Mouse (Mus musculus) forebrain, embryonic 13.5 days (tissue): ENCODE results near the gene Usp37. TPM values are rescaled to one million over a fixed set of nuclear protein-coding genes. Genes with fewer than 3 reads are reported as not detected.

ENCODE experiments used
- ATAC-seq: fragments of 200-750 bp; cut with Nextera tagmentation; 2 replicates; pipeline ENCODE4 v1.8.0; 2017
- H3K27ac ChIP-seq: fragments of 300-500 bp; sonication (generic); 2 replicates; pipeline ENCODE4 v1.5.1; 2015; ENCODE audit warnings: inconsistent platforms, mild to moderate bottlenecking, moderate library complexity
- H3K27me3 ChIP-seq: fragments of 300-500 bp; sonication (generic); 2 replicates; pipeline ENCODE4 v1.6.1; 2015; ENCODE audit warnings: mild to moderate bottlenecking, inconsistent platforms
- H3K36me3 ChIP-seq: fragments of 300-500 bp; sonication (generic); 2 replicates; pipeline ENCODE4 v1.6.1; 2015; ENCODE audit warnings: mild to moderate bottlenecking, inconsistent platforms; ENCODE audit not compliant: poor library complexity, severe bottlenecking
- H3K4me1 ChIP-seq: fragments of 300-500 bp; sonication (generic); 2 replicates; pipeline ENCODE4 v1.6.1; 2015; ENCODE audit warnings: inconsistent platforms
- H3K4me2 ChIP-seq: fragments of 300-500 bp; sonication (generic); 2 replicates; pipeline ENCODE4 v1.6.1; 2015; ENCODE audit warnings: inconsistent platforms, mild to moderate bottlenecking, moderate library complexity
- H3K4me3 ChIP-seq: fragments of 300-500 bp; sonication (generic); 2 replicates; pipeline ENCODE4 v1.5.1; 2015; ENCODE audit warnings: mild to moderate bottlenecking, inconsistent platforms
- H3K9ac ChIP-seq: fragments of 300-500 bp; sonication (generic); 2 replicates; pipeline ENCODE4 v1.6.1; 2015; ENCODE audit warnings: mild to moderate bottlenecking, inconsistent platforms
- H3K9me3 ChIP-seq: fragments of 300-500 bp; sonication (generic); replicated peaks from 2 replicates; pipeline ENCODE4 v1.6.1; 2016; ENCODE audit warnings: inconsistent platforms
- WGBS: fragments of 180-500 bp; shearing (Covaris S2); methylation state at CpG from one replicate; pipeline ENCODE4 v1.1.7; 2015; 5-methylcytosine and 5-hydroxymethylcytosine counted together
- polyA plus RNA-seq: library from polyadenylated mRNA; unstranded; fragments of >200 nt; fragmentation: Nextera tagmentation; extraction: Ambion mirVana; gene quantifications from 2 replicates; pipeline ENCODE4 v1.2.1, GENCODE M21; 2015

Usp37 gene
- polyA plus RNA-seq = 35.8 and 38.5 TPM in 2 replicates

DNA sequence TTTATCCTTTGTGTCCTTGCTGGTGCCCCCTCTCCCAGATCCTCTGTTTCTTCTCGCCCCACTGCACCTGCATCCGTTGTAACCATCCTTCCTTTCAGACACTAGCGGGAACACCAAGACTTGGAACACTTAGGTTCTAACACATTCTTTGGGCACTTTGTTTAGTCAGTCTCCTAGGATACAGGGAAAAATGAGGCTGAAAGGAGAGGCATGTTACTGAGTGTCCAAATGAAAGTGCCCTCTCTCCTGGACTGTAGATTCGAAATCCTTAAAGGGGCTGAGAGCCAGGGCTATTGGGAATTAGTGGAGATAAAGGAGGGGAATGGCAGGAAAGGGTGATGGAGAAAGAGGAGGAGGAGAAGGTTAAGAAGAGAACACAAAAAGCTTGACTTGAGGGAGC, at the start of gene Usp37:
Gene Usp37 (minus strand): TSS at position 101 of the 400 bp plus-strand sequence.
- Histone ChIP-seq H3K27me3 (no peaks in the 10 kb centered on the region), H3K36me3 (no peaks in the 10 kb centered on the region), H3K4me2 (peak within 1 kb of the TSS; percentile 41), H3K4me1 (peaks cover 13% of the 10 kb centered on the region), H3K9me3 (no peaks in the 10 kb centered on the region), H3K4me3 (no peak within 1 kb of the TSS), H3K9ac (no peak within 1 kb of the TSS), H3K27ac (no peak within 1 kb of the TSS)
- no peak for ATAC-seq
- WGBS = 40% methylated on average over 4 of the region's 4 CpGs

DNA sequence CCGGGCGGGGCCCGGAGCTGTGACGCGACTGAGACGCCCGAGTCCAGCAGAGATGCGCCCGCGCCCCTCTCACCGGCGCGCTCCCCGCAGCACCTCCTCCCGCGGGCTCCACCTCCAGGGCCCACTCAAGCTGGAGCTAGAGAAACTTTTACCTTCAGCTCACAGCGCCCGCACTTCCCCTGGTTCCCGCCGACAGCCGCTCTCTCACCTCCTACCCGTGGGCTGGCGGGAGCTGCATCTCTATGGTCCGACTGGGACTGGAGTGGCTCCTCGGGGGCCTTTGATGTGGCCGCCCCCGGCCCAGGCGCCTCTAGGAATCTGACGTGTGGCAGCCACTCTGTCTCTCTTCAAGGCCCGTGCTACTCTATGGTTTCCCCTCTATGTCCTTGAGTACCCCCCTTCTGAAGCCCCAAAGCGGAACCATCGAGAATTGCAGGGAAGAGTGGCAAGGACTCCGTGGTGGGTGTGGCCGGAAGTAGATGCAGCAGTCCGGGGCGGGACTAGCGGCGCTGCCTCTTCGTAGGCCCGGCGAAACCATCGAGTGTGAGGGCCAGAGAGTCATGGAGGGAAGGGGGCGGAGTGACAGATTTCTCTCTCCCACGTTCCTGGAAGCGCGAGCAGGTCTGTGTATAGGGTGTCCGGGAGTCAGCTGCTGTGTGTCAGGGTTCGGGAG, 43.8 kb upstream of the Usp37 start, which contains the start of the genes Zfp142 and Bcs1l:
Gene Zfp142 (minus strand): TSS at position 474 of the 673 bp plus-strand sequence.
Gene Bcs1l (plus strand): TSS at position 517 of the 673 bp plus-strand sequence.
- Histone ChIP-seq H3K27ac (peak within 1 kb of the TSS; percentile 88), H3K27me3 (no peaks in the 10 kb centered on the region), H3K4me2 (peak within 1 kb of the TSS; percentile 96), H3K9ac (peak within 1 kb of the TSS; percentile 88), H3K4me3 (peak within 1 kb of the TSS; percentile 85), H3K4me1 (peaks cover 32% of the 10 kb centered on the region), H3K36me3 (peaks cover 36% of the 10 kb centered on the region), H3K9me3 (no peaks in the 10 kb centered on the region)
- peak; percentile 99 for ATAC-seq
- WGBS = under 1% methylated on average over 48 of the region's 48 CpGs

DNA sequence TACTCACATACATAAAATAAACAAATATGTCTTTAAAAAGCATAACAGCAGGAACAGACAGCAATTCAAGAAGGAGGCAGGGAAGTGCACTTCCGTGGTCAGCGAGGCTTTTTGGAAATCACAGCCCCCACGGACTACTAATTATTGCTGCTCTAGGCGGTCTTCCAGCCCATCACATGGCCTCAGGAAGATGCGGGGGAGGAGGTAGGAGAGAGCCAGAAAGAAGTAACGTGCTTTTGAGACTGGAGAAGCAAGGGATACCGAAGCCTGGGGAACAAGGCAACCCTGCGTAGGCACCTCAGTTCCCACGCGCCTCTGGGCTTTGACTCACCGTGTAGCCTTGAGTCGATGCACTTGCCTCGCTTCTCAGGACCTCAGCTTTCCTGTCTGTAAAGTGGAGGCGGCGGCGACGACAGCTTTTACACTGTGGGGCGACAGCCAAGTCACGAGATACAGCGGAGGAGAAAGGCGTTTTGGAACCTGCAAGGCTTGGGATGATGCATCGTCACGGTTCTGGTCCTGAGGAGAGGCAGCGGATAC, 43.2 kb upstream of the Usp37 start:
- WGBS = under 1% methylated on average over 23 of the region's 24 CpGs
- Histone ChIP-seq H3K27ac (peak overlapping the region; percentile 88), H3K4me3 (peak overlapping the region; percentile 85), H3K4me1 (peaks cover 32% of the 10 kb centered on the region), H3K9ac (peak overlapping the region; percentile 88), H3K9me3 (no peaks in the 10 kb centered on the region), H3K36me3 (peaks cover 33% of the 10 kb centered on the region), H3K4me2 (peak overlapping the region; percentile 96), H3K27me3 (no peaks in the 10 kb centered on the region)
- ATAC-seq = no peak

DNA sequence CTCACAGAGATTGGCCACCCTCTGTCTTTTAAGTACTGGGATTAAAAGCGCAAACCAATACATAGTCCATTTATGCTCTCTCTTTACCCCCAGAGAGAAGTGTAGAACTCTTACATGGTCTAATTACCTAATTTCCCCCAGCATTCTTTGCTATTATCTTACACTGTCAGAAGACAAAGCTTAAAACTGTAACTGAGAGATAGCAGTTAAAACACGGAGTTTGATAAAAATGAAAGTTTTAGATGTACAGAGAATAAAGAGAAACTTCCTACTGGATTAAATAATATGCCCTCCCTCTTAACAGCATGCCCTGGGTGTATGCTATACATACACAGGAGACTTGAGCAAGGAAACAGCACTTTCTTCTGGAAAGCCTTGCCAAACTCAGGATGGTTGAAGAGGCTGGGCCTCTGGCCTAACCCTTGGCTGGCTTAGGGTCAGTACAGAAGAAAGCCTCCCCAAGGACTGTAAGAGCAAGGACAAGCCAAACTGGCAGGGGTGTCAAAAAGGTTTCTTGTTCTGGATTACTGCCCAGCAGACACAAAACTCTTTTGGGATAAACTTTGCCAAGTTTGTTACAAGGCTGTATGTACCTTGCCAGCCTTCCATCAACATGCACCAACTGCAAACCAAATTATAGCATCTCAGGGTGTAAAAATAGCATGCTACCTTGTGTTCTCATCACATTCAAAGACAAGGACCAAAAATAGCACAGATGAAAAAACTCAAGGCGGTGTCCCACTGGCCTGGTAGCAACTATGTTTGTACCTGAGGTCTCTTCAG, 40.7 kb upstream of the Usp37 start:
- no peak overlapping the region for H3K4me3 ChIP-seq
- no peak overlapping the region for H3K9ac ChIP-seq
- ATAC-seq = no peak
- H3K27ac ChIP-seq = no peak overlapping the region
- WGBS = 96% methylated on average over 3 of the region's 3 CpGs
- H3K9me3 ChIP-seq = no peaks in the 10 kb centered on the region
- peaks cover 32% of the 10 kb centered on the region for H3K4me1 ChIP-seq
- H3K4me2 ChIP-seq = no peak overlapping the region
- no peaks in the 10 kb centered on the region for H3K27me3 ChIP-seq
- peaks cover 18% of the 10 kb centered on the region for H3K36me3 ChIP-seq

DNA sequence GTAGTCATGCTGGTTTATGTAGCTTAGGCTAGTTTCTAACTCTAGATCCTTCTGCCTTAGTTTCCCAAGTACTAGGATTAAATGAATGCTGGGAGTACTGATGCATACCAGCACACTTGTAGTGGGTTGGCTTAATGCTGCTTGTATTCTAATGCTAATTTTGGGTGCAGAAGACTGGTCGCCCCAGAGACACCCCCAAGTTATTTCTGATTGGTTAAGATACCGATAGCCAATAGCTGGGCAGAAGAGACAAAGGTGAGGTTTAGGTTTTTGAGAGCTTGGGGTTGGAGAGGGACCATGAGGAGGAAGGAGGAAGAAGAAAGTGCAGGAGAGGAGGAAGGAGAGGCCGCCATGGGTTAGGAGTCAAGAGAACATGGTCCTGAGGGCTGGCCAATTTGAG, 38.5 kb upstream of the Usp37 start:
- Histone ChIP-seq H3K4me1 (peaks cover 22% of the 10 kb centered on the region), H3K4me3 (no peak overlapping the region), H3K4me2 (no peak overlapping the region), H3K27me3 (no peaks in the 10 kb centered on the region), H3K9ac (no peak overlapping the region), H3K27ac (no peak overlapping the region), H3K9me3 (no peaks in the 10 kb centered on the region), H3K36me3 (peaks cover 38% of the 10 kb centered on the region)
- 73% methylated on average over 3 of the region's 3 CpGs for WGBS
- ATAC-seq = no peak

DNA sequence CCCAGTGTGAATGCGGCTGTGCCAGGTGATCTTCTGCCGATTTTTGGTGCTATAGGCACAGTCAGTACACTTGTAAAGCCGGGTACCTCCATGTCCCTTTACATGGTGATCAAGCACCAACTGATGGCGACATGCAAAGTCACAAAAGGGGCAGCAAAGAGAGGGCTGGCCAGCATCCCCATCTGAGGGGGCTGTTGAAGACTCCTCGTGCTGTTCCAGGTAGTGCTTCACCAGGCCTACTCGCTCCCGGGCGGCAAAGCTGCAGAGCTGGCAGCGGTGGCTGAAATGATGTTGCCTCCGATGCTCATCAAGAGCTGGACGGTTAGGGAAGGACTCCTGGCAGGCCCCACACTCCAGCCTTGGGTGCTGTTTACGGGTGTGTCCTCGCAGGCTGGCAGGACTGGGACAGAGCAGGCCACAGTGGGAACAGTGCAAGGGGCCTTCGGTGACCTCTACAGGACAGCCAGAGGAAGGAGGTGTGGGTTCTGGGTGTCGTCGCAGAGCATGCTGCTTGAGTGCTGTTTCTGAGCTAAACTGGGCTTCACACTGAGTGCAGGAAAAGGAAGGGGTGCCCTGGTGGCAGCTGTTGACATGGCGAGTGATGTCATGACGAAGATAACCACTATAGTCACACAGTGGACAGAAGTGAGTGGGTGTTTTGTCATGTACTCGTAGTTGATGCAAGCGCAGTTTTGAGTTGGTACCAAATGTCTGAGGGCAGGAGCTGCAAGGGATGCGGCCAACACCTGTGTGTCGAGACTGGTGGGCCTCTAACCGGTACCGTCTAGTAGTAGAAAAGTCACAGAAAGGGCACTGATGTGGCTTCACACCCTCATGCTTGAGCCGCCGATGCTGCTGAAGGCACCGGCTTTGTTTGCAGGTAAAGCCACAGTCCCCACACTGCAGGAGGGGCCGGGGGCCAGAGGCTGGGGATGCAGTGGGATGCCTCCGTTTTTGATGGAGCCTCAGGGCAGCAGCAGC, 25.9 kb upstream of the Usp37 start:
- Histone ChIP-seq H3K9ac (no peak overlapping the region), H3K4me3 (no peak overlapping the region), H3K27me3 (no peaks in the 10 kb centered on the region), H3K36me3 (peaks cover 95% of the 10 kb centered on the region), H3K4me1 (no peaks in the 10 kb centered on the region), H3K9me3 (no peaks in the 10 kb centered on the region), H3K4me2 (no peak overlapping the region), H3K27ac (no peak overlapping the region)
- WGBS = 93% methylated on average over 29 of the region's 29 CpGs
- no peak for ATAC-seq

DNA sequence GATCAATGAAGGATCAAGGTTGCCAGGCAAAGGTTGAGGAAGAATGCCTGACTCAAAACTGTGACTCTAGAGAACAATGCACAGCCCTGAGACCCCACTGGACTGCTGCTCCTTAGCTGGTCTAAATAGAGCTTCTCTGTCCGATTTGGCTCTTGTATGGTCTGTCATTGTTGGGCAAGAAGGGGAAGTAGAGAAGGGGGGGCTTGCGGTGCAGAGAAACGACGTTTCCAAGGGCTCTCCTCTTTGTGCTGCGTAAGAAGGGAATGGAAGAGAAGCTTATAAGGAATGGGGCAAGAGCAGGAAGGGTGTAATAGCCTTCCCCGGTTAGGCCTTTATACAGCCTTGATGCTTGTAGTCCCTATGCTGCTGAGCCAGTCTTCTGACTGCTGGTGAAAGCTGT, 21.8 kb upstream of the Usp37 start:
- H3K4me3 ChIP-seq = no peak overlapping the region
- no peak overlapping the region for H3K27ac ChIP-seq
- H3K9ac ChIP-seq = no peak overlapping the region
- H3K4me1 ChIP-seq = no peaks in the 10 kb centered on the region
- H3K9me3 ChIP-seq = no peaks in the 10 kb centered on the region
- peaks cover 78% of the 10 kb centered on the region for H3K36me3 ChIP-seq
- no peak for ATAC-seq
- H3K27me3 ChIP-seq = no peaks in the 10 kb centered on the region
- H3K4me2 ChIP-seq = no peak overlapping the region
- WGBS = 73% methylated on average over 6 of the region's 6 CpGs

DNA sequence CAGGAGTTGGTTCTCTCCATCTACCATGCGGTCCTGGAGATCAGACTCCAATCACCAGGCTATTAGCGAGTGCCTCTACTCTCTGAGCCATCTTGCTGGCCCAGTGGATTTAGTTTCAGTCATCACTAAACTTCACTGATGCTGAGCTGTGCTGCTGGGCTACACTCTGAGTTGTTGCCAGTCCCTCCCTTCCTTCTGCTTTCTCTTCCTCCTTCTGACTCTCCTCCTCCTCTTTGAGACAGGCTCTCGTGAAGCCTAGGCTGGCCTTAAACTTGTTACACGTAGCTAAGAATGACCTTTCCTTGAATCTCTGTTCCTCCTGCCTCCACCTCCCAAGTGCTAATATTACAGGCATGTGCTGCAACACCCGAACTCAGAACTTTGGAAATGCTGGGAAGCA, 15.0 kb upstream of the Usp37 start:
- Histone ChIP-seq H3K27ac (no peak overlapping the region), H3K9ac (no peak overlapping the region), H3K9me3 (no peaks in the 10 kb centered on the region), H3K36me3 (peaks cover 14% of the 10 kb centered on the region), H3K4me3 (no peak overlapping the region), H3K4me2 (no peak overlapping the region), H3K27me3 (no peaks in the 10 kb centered on the region), H3K4me1 (no peaks in the 10 kb centered on the region)
- no peak for ATAC-seq
- 87% methylated on average over 5 of the region's 5 CpGs for WGBS

DNA sequence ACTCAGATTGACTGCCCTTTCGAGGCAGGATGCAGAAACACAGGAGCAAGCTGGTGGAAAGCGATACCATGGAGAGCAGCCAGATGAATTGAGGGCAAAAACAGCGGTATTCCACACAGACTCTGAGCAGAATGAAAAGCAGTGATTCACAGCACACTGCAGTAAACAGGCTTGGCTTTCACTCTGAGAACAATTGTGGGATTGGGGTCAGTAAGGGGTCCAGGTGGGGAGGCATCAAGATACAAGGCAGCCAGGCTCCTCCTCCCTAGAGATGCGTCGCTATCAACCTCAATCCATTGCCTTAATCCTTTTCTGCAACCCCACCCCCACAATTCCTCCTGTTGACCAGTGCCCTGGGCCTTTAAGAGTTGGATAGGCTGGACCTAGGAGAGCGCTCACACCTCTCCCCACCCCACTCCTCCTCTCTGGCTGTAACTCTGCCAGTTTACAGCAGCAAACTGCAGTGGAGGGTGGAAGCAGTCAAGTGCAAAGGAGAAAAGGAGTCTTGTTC, 1.6 kb downstream of the Usp37 start, which contains the start of gene Plcd4:
Gene Plcd4 (plus strand): TSS at position 438 of the 511 bp plus-strand sequence.
- 0 out of 2 replicates have a peak within 1 kb of the TSS, but pooled peaks have one; percentile 12 for H3K4me3 ChIP-seq
- 3% methylated on average over 6 of the region's 6 CpGs for WGBS

DNA sequence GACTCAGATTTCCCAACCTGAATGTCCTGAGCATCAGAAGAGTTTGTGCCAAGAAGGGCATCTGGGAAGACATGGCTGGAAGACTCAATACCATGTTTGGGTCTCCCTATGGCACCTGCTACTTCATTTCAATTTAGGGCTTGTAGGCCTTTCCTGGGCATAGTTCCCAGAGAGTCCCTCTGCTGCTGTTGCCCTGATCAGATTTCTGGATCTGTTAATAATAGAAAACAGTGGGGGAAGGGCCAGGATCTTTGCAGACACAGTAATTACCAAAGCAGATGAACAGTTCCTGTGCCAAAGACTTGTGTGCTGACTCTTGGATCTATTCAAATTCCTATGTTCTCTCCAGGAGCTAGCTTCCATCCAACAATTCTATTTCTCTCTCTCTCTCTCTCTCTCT, 5.4 kb downstream of the Usp37 start:
- H3K4me1 ChIP-seq = peaks cover 17% of the 10 kb centered on the region
- H3K9me3 ChIP-seq = no peaks in the 10 kb centered on the region
- H3K27me3 ChIP-seq = no peaks in the 10 kb centered on the region
- no peak overlapping the region for H3K9ac ChIP-seq
- no peak overlapping the region for H3K4me2 ChIP-seq
- H3K27ac ChIP-seq = no peak overlapping the region
- no peaks in the 10 kb centered on the region for H3K36me3 ChIP-seq
- ATAC-seq = no peak
- H3K4me3 ChIP-seq = no peak overlapping the region

More for the DNA sequence above, 1.6 kb downstream of the Usp37 start, which contains the start of gene Plcd4:
- Histone ChIP-seq H3K36me3 (no peaks in the 10 kb centered on the region), H3K9ac (peak within 1 kb of the TSS; percentile 47), H3K9me3 (no peaks in the 10 kb centered on the region), H3K27me3 (no peaks in the 10 kb centered on the region), H3K4me2 (peak within 1 kb of the TSS; percentile 41), H3K27ac (0 out of 2 replicates have a peak within 1 kb of the TSS, but pooled peaks have one; percentile 8), H3K4me1 (peaks cover 17% of the 10 kb centered on the region)
- peak; percentile 53; the same call in 1 of the 2 replicates for ATAC-seq

DNA sequence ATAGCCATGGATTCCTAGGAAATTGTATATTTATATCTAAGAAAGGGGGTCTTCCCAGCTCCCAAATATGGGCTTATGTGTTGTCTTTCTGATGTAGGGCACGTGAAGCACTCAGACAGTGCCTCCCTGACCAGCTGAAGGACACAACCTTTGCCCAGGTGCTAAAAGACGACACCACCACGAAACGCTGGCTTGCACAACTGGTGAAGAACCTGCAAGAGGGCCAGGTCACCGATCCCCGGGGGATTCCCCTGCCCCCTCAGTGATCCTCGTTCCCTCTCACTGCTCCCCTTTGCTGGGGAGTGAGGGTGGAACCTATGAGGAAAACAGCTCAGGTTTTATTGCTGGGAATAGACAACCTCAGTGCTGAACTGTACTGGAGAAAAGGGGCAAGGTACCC, 15.5 kb downstream of the Usp37 start:
- Histone ChIP-seq H3K4me3 (no peak overlapping the region), H3K4me2 (no peak overlapping the region), H3K27me3 (no peaks in the 10 kb centered on the region), H3K4me1 (no peaks in the 10 kb centered on the region), H3K9ac (no peak overlapping the region), H3K9me3 (no peaks in the 10 kb centered on the region), H3K27ac (no peak overlapping the region), H3K36me3 (peaks cover 94% of the 10 kb centered on the region)
- WGBS = 96% methylated on average over 7 of the region's 7 CpGs
- no peak for ATAC-seq
